Mouse (Mus musculus) forebrain, embryonic 16.5 days (tissue): ENCODE data around the gene Ppm1n. TPM values are rescaled to one million over a fixed set of nuclear protein-coding genes. Genes with fewer than 3 reads are reported as not detected.

Experiments used
- ATAC-seq: fragments of 200-750 bp; cut with Nextera tagmentation; 2 replicates; pipeline ENCODE4 v1.8.0; 2017; ENCODE audit warnings: mild to moderate bottlenecking, moderate library complexity
- H3K27ac ChIP-seq: fragments of 300-500 bp; sonication (generic); 2 replicates; pipeline ENCODE4 v1.5.1; 2014; ENCODE audit warnings: low read length, control low read depth
- H3K27me3 ChIP-seq: fragments of 300-500 bp; sonication (generic); replicated peaks from 2 replicates; pipeline ENCODE4 v1.6.1; 2014; ENCODE audit warnings: low read length; ENCODE audit not compliant: control insufficient read depth, insufficient read depth
- H3K36me3 ChIP-seq: fragments of 300-500 bp; sonication (generic); 2 replicates; pipeline ENCODE4 v1.6.1; 2014; ENCODE audit not compliant: control insufficient read depth, insufficient read depth
- H3K4me1 ChIP-seq: fragments of 300-500 bp; sonication (generic); replicated peaks from 2 replicates; pipeline ENCODE4 v1.6.1; 2014; ENCODE audit warnings: low read length; ENCODE audit not compliant: control insufficient read depth, insufficient read depth
- H3K4me2 ChIP-seq: fragments of 300-500 bp; sonication (generic); 2 replicates; pipeline ENCODE4 v1.6.1; 2014; ENCODE audit warnings: mild to moderate bottlenecking, low read length, control low read depth
- H3K4me3 ChIP-seq: fragments of 300-500 bp; sonication (generic); replicated peaks from 2 replicates; pipeline ENCODE4 v1.5.1; 2014; ENCODE audit warnings: mild to moderate bottlenecking, low read length, control low read depth
- H3K9ac ChIP-seq: fragments of 300-500 bp; sonication (generic); replicated peaks from 2 replicates; pipeline ENCODE4 v1.6.1; 2014; ENCODE audit warnings: low read depth, low read length, control low read depth
- H3K9me3 ChIP-seq: fragments of 300-500 bp; sonication (generic); 2 replicates; pipeline ENCODE4 v1.6.1; 2016; ENCODE audit warnings: low read length; ENCODE audit not compliant: control insufficient read depth
- WGBS: fragments of 180-500 bp; shearing (Covaris S2); extraction: QIAGEN DNeasy Blood & Tissue Kit; methylation state at CpG from one replicate; pipeline ENCODE4 v1.1.7; 2014; 5-methylcytosine and 5-hydroxymethylcytosine counted together
- polyA plus RNA-seq: library from polyadenylated mRNA; unstranded; fragments of >200 nt; fragmentation: Nextera tagmentation; extraction: Ambion mirVana; gene quantifications from 2 replicates; pipeline ENCODE4 v1.2.1, GENCODE M21; 2015

Ppm1n gene
- polyA plus RNA-seq, 1 experiment from 2014 or later: 0.61 TPM

- peaks cover 23% of the 10 kb centered on the region for H3K4me1 ChIP-seq
- WGBS: 1% methylated on average over 33 of the region's 36 CpGs
- peak overlapping the region; percentile 90 for H3K27ac ChIP-seq
Measured at GRCm38 (mm10) chr7:19272173-19272764, 7.6 kb downstream of the Ppm1n start.

GRCm38 (mm10) chr7:19271238-19272172, 8.4 kb downstream of the Ppm1n start, which contains the start of gene Vasp:
Gene Vasp (minus strand): TSS chr7:19271817.
- Histone ChIP-seq H3K9ac (peak within 1 kb of the TSS; percentile 87), H3K9me3 (no peaks in the 10 kb centered on the region), H3K4me2 (peak within 1 kb of the TSS; percentile 84), H3K27me3 (no peaks in the 10 kb centered on the region), H3K4me3 (peak within 1 kb of the TSS; percentile 96), H3K36me3 (no peaks in the 10 kb centered on the region), H3K27ac (peak within 1 kb of the TSS; percentile 90), H3K4me1 (peaks cover 23% of the 10 kb centered on the region)
- peak; percentile 88 for ATAC-seq
- WGBS: under 1% methylated on average over 62 of the region's 62 CpGs

More at GRCm38 (mm10) chr7:19272173-19272764, 7.6 kb downstream of the Ppm1n start:
- Histone ChIP-seq H3K9me3 (no peaks in the 10 kb centered on the region), H3K27me3 (0 out of 2 replicates have a peak, but pooled peaks cover 2% of the 10 kb centered on the region), H3K4me3 (peak overlapping the region; percentile 96), H3K9ac (peak overlapping the region; percentile 87), H3K36me3 (no peaks in the 10 kb centered on the region), H3K4me2 (peak overlapping the region; percentile 84)
- ATAC-seq: peak; percentile 60

- peak overlapping the region; percentile 87 for H3K9ac ChIP-seq
- no peaks in the 10 kb centered on the region for H3K36me3 ChIP-seq
- peak overlapping the region; percentile 84 for H3K4me2 ChIP-seq
- H3K27ac ChIP-seq: peak overlapping the region; percentile 29; the same call in 1 of the 2 replicates
- no peaks in the 10 kb centered on the region for H3K27me3 ChIP-seq
- H3K4me3 ChIP-seq: peak overlapping the region; percentile 96
- 1% methylated on average over 16 of the region's 21 CpGs for WGBS
- H3K4me1 ChIP-seq: peaks cover 23% of the 10 kb centered on the region
- ATAC-seq: no peak
- H3K9me3 ChIP-seq: no peaks in the 10 kb centered on the region
Measured at GRCm38 (mm10) chr7:19270509-19271237, 9.2 kb downstream of the Ppm1n start.

GRCm38 (mm10) chr7:19269721-19270441, 10.0 kb downstream of the Ppm1n start:
- Histone ChIP-seq H3K9me3 (no peaks in the 10 kb centered on the region), H3K4me2 (peak overlapping the region; percentile 84), H3K27ac (peak overlapping the region; percentile 49; the same call in 1 of the 2 replicates), H3K9ac (peak overlapping the region; percentile 87), H3K4me3 (peak overlapping the region; percentile 96), H3K27me3 (no peaks in the 10 kb centered on the region), H3K36me3 (no peaks in the 10 kb centered on the region), H3K4me1 (peaks cover 23% of the 10 kb centered on the region)
- 3% methylated on average over 18 of the region's 19 CpGs for WGBS
- ATAC-seq: no peak

- WGBS: 59% methylated on average over 10 of the region's 10 CpGs
- Histone ChIP-seq H3K9me3 (no peaks in the 10 kb centered on the region), H3K36me3 (0 out of 2 replicates have a peak, but pooled peaks cover 2% of the 10 kb centered on the region), H3K27me3 (no peaks in the 10 kb centered on the region), H3K4me3 (peak overlapping the region; percentile 96), H3K4me1 (peaks cover 23% of the 10 kb centered on the region), H3K9ac (peak overlapping the region; percentile 87; the same call in 1 of the 2 replicates), H3K4me2 (peak overlapping the region; percentile 84), H3K27ac (peak overlapping the region; percentile 49; the same call in 1 of the 2 replicates)
- no peak for ATAC-seq
Measured at GRCm38 (mm10) chr7:19268993-19269681, 10.7 kb downstream of the Ppm1n start.

- H3K36me3 ChIP-seq: peaks cover 8% of the 10 kb centered on the region
- H3K4me1 ChIP-seq: peaks cover 23% of the 10 kb centered on the region
- H3K4me3 ChIP-seq: no peak overlapping the region
- H3K9me3 ChIP-seq: no peaks in the 10 kb centered on the region
- no peaks in the 10 kb centered on the region for H3K27me3 ChIP-seq
- 79% methylated on average over 10 of the region's 10 CpGs for WGBS
- H3K9ac ChIP-seq: no peak overlapping the region
- no peak for ATAC-seq
- no peak overlapping the region for H3K27ac ChIP-seq
- no peak overlapping the region for H3K4me2 ChIP-seq
Measured at GRCm38 (mm10) chr7:19267051-19267450, 12.8 kb downstream of the Ppm1n start.

GRCm38 (mm10) chr7:19265928-19266822, 13.7 kb downstream of the Ppm1n start:
- Histone ChIP-seq H3K36me3 (peaks cover 8% of the 10 kb centered on the region), H3K4me1 (peaks cover 23% of the 10 kb centered on the region), H3K27me3 (no peaks in the 10 kb centered on the region), H3K4me2 (no peak overlapping the region), H3K9me3 (no peaks in the 10 kb centered on the region), H3K27ac (no peak overlapping the region), H3K4me3 (no peak overlapping the region), H3K9ac (no peak overlapping the region)
- 82% methylated on average over 10 of the region's 10 CpGs for WGBS
- no peak for ATAC-seq
